Mouse (Mus musculus) splenic B cell, adult 2 months (primary cell): ENCODE measurements at regions not wholly inside any gene's neighbourhood (a gene's known extent, or its start where the extent isn't known, plus 50 kb on each side); places are given as distances from the start of the nearest gene placed in this dataset.
"Not testable (repeated sequence)": the region's sequence is repeated elsewhere in the genome, so short reads cannot be mapped to it uniquely, and the experiment has no call there.

Experiments used
- DNase-seq: peaks from one replicate; pipeline ENCODE4 v3.0.0-alpha.2; 2011; ENCODE audit warnings: low read depth, low spot score
- H3K27me3 ChIP-seq: 2 replicates; pipeline ENCODE4 v1.6.1; 2012; ENCODE audit warnings: mild to moderate bottlenecking, low read length, moderate library complexity, mixed read lengths; ENCODE audit not compliant: control insufficient read depth, poor library complexity, insufficient read depth, severe bottlenecking
- H3K36me3 ChIP-seq: 2 replicates; pipeline ENCODE4 v1.6.1; 2012; ENCODE audit warnings: mild to moderate bottlenecking, low read length, moderate library complexity, mixed read lengths; ENCODE audit not compliant: control insufficient read depth, poor library complexity, insufficient read depth, severe bottlenecking

DNA sequence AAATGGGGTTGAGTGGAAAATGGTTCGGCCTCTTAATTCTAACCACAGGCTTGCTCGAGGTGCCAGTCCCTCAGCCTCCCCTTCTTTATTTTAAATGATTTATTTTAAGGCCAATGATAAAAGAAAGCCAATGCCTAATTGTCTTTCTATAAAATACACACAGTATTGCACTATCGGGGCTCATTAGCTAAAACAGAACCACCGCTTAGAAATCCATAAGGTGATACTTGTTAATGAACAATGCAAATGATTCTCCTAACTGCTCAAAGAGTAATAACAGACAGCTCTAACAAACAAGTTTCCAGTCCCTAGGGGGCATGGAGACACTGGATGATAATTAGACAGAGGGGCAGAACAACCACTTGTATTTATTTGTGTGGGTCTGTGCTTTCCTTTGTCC, 58.8 kb downstream of the Emx2 start:
- no peaks in the 10 kb centered on the region for H3K36me3 ChIP-seq
- H3K27me3 ChIP-seq: no peaks in the 10 kb centered on the region
- DNase-seq: no peak

DNA sequence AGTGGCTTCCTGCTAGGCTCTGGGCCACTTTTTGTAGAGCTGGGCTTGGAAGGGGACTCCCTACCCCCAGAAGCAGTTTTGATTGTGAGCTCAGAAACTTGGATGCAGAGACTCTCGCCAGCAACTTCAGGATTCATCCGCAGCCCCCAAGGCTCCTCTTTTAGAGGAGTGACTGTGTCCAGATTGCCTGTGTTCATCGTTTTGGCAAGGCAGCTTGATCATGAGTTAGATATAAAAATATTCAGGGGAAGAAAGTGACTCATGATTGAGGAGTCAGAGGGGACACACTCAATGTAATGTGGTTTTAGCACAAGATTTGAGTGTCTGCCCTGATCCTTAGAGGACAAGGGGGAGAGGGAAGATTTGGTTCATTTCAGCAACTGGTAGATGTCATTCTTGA, 61.0 kb downstream of the Emx2 start:
- no peak for DNase-seq
- Histone ChIP-seq H3K27me3 (no peaks in the 10 kb centered on the region), H3K36me3 (no peaks in the 10 kb centered on the region)

DNA sequence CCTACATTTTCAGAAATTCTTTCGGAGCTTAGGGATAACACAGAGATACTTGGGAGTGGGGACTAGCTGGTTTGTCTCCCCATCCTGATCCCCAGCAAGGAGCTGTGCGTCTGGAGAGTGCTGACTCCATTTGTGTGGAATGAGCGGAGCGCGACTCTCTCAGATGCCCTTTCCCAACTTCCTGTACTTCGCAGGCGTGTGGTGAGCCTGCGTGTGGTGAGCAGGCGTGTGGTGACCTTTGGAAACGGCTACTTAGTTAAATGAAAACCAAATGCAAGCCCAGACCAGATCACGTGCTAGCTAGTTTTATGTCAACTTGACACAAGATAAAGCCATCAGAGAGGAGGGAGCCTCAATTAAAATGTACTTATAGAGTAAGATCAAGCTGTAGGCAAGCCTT, 64.0 kb downstream of the Emx2 start:
- H3K36me3 ChIP-seq: no peaks in the 10 kb centered on the region
- no peaks in the 10 kb centered on the region for H3K27me3 ChIP-seq
- no peak for DNase-seq

DNA sequence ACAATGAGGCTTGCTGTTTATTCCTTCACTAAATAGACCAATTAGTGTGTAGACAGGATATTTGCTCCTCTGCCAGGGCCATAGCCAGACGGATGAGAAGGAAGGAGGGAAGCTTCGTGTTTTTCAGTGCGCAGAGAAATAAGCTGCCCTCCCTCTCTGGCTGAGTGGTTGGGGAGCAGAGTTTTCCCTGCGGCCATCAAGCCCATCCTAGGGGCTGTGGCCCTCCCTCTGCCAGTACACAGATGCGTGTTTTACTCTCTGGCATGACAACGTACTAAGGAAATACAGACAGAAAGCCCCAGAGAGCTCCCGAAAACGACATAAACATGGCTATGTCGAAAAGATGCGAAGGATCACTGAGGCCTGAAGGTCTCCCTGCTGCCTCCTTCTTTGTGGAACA, 65.2 kb downstream of the Emx2 start:
- Histone ChIP-seq H3K27me3 (no peaks in the 10 kb centered on the region), H3K36me3 (no peaks in the 10 kb centered on the region)
- no peak for DNase-seq

DNA sequence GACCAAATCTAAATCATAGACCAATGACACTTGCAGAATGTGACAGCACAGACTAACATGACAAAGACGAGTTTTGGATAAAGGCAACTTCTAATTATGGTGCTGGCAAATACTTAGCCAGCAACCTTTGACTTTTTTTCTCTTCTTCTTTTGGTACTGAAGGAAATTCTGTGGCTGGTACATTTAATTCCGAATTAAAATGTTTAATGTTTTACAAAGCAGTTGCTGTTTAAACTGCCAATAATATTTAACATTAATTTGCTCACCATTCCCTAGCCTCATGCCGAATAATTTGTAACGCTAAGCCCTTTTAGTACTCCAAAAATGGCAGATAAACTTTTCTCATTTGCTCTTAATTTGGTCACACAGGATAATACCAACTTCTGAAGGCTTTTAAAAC, 105.9 kb downstream of the Emx2 start:
- DNase-seq: no peak
- H3K36me3 ChIP-seq: no peaks in the 10 kb centered on the region
- no peaks in the 10 kb centered on the region for H3K27me3 ChIP-seq

DNA sequence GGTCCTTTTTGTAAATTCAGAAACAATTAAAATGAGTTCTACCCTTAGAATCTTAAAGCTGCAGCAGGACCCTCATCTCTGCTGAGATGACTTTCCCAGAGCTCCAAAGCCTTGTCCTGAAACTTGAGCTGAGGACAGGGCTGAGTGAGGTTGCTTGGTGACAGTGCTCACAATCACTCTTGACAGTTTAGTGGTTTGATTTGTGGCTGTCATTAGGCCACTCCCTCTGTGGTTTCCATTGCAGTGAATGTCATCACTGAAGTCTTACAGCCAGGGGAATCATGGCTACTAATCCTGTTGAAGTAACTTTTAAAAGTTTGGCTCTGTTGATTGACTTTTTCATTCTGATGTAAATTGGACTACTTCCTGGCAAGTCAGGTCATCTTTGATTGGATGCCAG, 110.7 kb downstream of the Emx2 start:
- no peaks in the 10 kb centered on the region for H3K36me3 ChIP-seq

DNA sequence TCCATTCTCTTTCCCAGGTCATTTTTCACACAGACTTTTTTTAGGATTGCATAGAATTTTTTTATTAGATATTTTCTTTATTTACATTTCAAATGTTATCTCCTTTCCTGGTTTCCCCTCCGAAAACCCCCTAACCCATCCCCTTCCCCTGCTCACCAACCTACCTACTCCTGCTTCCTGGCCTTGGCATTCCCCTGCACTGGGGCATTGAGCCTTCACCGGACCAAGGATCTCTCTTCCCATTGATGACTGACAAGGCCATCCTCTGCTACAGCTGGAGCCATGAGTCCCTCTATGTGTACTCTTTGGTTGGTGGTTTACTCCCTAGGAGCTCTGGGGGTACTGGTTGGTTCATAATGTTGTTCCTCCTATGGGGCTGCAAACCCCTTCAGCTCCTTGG, 111.4 kb downstream of the Emx2 start:
- H3K27me3 ChIP-seq, H3K36me3 ChIP-seq, DNase-seq: not testable (repeated sequence)

More for the DNA sequence above, 110.7 kb downstream of the Emx2 start:
- H3K27me3 ChIP-seq: no peaks in the 10 kb centered on the region
- no peak for DNase-seq

DNA sequence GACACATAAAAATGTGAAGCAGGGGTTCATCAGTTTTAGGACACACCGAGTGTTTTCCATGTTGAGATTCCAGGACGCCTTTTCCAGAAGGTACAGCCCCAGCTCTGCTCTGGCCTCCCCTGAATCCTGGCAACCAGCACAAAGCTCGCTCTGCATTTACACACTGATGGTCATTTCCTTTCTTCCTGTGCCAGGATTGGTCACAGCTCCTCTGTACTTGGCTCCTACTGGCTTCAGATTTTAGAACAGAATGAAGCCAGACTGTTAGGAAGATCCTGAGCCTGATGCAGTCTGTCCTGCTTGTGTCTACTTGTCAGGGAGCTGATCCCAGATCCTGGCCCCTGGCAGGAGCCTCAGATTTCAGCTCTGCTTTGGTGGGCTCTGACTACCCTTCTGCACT, 116.2 kb downstream of the Emx2 start:
- no peaks in the 10 kb centered on the region for H3K36me3 ChIP-seq
- no peak for DNase-seq
- no peaks in the 10 kb centered on the region for H3K27me3 ChIP-seq

DNA sequence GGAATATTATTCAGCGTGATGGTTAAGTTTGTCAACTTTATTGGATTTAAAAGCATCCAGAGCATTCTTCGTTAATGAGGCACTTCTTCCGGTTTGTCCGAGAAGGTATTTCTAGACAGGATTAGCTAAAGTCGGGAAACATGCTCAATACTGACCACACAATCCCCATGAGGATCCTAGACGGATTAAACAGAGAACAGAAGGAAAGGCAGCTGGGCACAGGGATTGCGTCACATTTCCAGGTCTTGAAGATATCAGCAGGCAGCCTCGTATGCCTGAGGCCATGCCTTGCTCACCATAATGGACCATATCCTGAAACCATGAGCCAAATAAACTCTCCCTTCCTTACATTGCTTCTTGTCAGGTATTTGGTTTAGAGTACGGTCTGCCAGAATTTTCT, 119.7 kb downstream of the Emx2 start:
- no peak for DNase-seq
- no peaks in the 10 kb centered on the region for H3K27me3 ChIP-seq
- H3K36me3 ChIP-seq: no peaks in the 10 kb centered on the region

DNA sequence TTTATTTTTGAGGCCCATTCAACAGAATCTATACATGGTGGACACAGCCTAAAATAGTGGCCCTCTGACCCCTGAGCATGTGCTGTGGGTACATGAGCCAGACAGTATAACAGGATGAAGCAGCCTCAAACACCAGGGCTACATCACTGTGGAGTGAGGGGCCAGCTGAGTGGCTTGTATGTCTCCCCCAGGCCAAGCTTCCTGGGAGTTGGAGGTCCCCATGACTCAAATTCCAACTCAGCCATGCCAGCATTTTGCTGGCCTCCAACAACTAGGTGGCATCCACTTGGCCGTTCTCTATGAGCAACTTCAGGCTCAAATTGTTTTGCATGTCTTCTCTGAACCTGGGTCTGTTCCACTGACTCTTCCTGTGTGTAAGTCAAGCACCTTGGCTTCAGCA, 121.5 kb downstream of the Emx2 start:
- Histone ChIP-seq H3K27me3 (no peaks in the 10 kb centered on the region), H3K36me3 (no peaks in the 10 kb centered on the region)
- DNase-seq: no peak

DNA sequence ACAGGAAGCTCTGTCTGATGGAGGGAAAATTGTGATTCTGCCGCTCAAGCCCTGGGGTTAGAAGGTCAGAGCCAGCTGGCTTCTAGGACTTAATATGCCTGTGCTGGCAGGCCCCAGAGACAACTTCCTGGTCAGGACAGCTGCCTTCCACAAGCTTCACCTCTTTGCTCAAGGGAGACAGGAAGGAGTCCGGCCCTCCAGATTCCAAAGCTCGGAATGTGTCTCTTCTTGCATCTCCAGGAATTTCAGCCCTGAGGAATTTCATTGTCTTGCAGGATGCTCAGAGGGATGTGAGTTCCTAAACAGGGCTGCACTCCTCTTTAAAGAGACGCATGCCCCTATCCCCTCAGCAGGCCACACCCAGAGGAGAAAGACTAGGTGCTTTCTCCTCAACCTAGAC, 127.7 kb downstream of the Emx2 start:
- H3K36me3 ChIP-seq: no peaks in the 10 kb centered on the region
- no peak for DNase-seq

DNA sequence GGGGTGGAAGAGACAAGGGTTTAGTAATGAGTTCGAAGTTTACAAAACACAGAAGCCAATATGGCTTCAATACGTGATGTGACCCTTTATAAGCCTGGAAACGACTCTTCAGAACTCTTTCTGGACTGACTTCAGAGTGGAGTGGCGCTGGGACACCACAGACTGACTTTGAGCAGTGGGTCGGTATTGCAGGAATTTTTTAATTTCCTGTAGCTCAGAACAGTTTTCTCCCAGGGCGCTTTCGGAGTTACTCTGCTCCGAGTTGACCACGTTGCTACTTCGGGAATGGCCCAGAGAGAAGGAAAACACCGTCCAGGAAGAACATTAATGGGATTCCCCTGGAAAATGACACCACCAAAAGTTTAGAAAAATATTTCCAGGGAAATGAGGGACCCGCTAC, 129.1 kb downstream of the Emx2 start:
- H3K27me3 ChIP-seq: no peaks in the 10 kb centered on the region
- DNase-seq: no peak
- no peaks in the 10 kb centered on the region for H3K36me3 ChIP-seq

More for the DNA sequence above, 127.7 kb downstream of the Emx2 start:
- H3K27me3 ChIP-seq: no peaks in the 10 kb centered on the region

DNA sequence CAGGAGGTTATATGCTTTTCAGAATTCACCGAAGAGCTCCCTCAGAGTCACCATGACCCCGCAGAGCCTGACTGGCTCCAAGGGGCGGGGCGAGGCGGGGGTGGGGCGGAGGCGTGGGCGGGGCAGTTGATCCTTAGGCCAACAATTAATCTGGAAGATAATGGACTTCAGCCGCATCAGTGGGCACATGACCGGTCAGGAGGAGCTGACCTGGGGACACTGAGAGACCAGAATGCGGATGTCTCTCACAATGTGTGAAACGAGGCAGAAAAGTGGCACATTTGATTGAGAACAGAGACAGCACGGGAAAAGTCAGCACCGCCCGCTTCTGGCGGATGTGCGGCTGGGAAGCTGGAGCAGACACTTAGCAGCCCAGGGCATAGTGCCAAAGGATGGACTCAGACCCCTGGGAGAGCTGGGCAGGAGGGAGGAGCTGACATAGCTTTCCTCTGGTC, 129.9 kb downstream of the Emx2 start:
- DNase-seq: no peak
- Histone ChIP-seq H3K36me3 (no peaks in the 10 kb centered on the region), H3K27me3 (no peaks in the 10 kb centered on the region)

DNA sequence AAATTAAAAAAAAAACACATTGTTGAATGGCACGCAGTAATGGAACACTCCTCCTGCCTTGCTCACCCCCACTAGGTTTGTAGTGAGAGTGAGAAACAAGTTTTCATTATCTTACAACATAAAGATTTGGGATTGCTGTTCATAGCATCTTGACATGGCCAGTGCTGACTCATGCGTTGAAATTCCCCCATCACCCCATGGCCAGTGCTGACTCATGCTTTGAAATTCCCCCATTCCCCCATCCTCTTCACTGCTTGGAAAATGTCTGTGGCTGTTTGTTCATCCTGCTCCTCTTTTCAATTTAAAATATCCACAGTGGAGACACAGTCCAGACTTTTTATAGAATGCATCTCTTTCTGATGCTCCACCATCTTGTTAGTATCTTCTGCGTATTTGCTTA, 131.8 kb downstream of the Emx2 start:
- DNase-seq: no peak
- no peaks in the 10 kb centered on the region for H3K27me3 ChIP-seq
- no peaks in the 10 kb centered on the region for H3K36me3 ChIP-seq

DNA sequence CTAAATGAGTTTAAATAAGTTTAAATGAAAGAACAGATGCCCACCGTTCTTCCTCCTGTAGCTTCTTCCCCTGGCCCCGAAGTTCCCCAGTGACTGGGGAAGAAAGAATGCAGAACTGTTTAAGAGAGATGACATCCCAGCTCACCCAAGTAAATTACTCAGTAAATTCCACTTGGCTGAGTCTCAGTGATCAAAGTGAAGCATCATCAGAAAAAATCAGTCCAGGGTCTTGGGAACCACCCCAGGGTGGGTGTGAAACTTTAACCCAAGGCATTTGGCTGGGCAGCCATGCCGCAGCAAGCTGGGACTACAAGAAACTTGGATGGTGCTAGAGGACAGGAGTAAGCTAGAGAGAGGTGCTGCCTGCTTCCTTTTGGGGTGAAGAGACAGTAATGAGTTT, 133.9 kb downstream of the Emx2 start:
- no peak for DNase-seq
- no peaks in the 10 kb centered on the region for H3K36me3 ChIP-seq
- H3K27me3 ChIP-seq: no peaks in the 10 kb centered on the region

DNA sequence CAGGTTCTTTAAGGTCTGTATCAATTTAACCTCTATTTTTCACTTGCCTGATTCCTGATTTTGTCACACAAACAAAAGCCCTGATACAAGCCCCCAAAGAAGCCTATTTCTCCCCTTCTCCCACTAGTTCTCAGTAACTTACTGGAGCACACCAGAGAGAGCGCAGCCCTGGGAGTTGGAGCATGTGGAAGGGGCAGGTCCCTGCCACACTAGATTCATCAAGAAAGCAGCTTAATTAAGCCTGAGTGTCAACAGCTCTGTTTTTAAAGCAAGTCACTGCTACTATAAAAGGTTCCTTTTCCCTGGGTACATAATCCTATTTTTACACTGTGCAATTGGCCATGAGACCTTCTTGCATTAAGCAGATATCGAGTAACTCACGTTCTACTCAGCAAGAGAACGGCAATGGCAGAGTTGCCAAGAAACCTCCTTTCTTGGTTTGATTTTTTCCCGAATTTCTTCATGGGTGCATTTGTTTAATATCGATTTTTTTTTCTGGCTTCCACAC, 166.2 kb downstream of the Emx2 start:
- no peaks in the 10 kb centered on the region for H3K27me3 ChIP-seq
- no peak for DNase-seq

More for the DNA sequence above, 166.2 kb downstream of the Emx2 start:
- no peaks in the 10 kb centered on the region for H3K36me3 ChIP-seq
